Mouse (Mus musculus) erythroblast, embryonic 14.5 days (primary cell): ENCODE data around the gene Ccdc3.

Experiments
- GATA1 ChIP-seq: IDR thresholded peaks from 2 replicates; pipeline ENCODE4 v1.6.1; 2012; ENCODE audit warnings: low read length, inconsistent platforms, mixed read lengths
- TAL1 ChIP-seq: IDR thresholded peaks from 3 replicates; pipeline ENCODE4 v1.6.1; 2012; ENCODE audit warnings: low read length, inconsistent platforms, mixed read lengths

DNA sequence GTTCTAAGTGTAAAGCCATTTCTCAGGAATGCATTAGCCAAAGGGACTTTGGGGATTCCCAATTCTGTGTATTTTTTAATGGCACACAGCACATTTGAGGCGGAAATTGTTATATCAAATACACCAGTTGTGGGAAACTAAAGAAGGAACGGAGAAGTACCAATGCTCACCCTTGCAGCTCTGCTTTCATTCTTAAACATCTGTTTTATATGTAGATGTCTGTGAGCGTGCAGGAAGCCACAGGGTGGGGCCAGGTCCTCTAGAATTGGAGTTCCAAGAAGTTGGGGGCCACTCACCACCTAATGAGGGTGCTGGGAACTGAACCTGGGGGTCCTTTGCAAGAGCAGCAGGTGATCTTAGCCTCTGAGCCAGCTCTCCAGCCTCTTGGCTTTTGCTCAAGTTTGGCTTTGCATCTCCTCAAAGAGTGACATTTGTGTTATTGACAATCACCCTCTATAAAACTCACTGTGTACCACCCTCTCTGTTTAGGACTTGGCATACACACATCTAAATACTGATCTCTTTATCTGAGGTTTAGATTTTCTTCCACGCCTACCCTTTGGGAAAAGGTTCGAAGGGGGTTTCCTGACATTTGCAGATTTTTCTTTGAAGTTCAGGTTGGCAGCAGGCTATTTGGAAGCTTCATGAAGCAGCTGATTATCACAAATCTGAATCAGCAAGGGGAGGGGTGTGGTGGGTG is 33.9 kb downstream of the Ccdc3 start:
- TF ChIP-seq GATA1, result no peak
- TF ChIP-seq TAL1, result no peak
